Mouse (Mus musculus): Measurements from ENCODE around the gene Cask.

Cask gene

GRCm38 (mm10) chrX:13518019-13518418, 333.1 kb downstream of the Cask start:
- no peak for DNase-seq (ENCODE audit: low spot score in 2 of 2)

- DNase-seq (ENCODE audit: low spot score in 2 of 2), result no peak
Observed at GRCm38 (mm10) chrX:13516451-13516850, 334.7 kb downstream of the Cask start.

- DNase-seq (ENCODE audit: low spot score in 2 of 2), result no peak
Observed at GRCm38 (mm10) chrX:13513864-13514263, 337.3 kb downstream of the Cask start.

GRCm38 (mm10) chrX:13513127-13513526, 338.0 kb downstream of the Cask start:
- no peak for DNase-seq (ENCODE audit: low spot score in 2 of 2)

- no peak for DNase-seq (ENCODE audit: low spot score in 2 of 2)
Observed at GRCm38 (mm10) chrX:13506376-13506775, 344.8 kb downstream of the Cask start.

- no peak for DNase-seq (ENCODE audit: low spot score in 2 of 2)
Observed at GRCm38 (mm10) chrX:13504389-13504788, 346.8 kb downstream of the Cask start.

- peak; percentile 32 to 41 for DNase-seq (ENCODE audit: low spot score in 2 of 2)
Observed at GRCm38 (mm10) chrX:13502862-13503375, 348.2 kb downstream of the Cask start.

GRCm38 (mm10) chrX:13500284-13500683, 350.9 kb downstream of the Cask start:
- no peak for DNase-seq (ENCODE audit: low spot score in 2 of 2)

GRCm38 (mm10) chrX:13494892-13495703, 356.1 kb downstream of the Cask start:
- no peak for DNase-seq (ENCODE audit: low spot score in 2 of 2)

GRCm38 (mm10) chrX:13492922-13493321, 358.2 kb downstream of the Cask start:
- no peak for DNase-seq (ENCODE audit: low spot score in 2 of 2)

- no peak for DNase-seq (ENCODE audit: low spot score in 2 of 2)
Observed at GRCm38 (mm10) chrX:13490941-13491340, 360.2 kb downstream of the Cask start.

- DNase-seq (ENCODE audit: low spot score in 2 of 2), result no peak
Observed at GRCm38 (mm10) chrX:13489761-13490160, 361.4 kb downstream of the Cask start.

- no peak for DNase-seq (ENCODE audit: low spot score in 2 of 2)
Observed at GRCm38 (mm10) chrX:13489001-13489400, 362.2 kb downstream of the Cask start.

- no peak for DNase-seq (ENCODE audit: low spot score in 2 of 2)
Observed at GRCm38 (mm10) chrX:13484447-13484846, 366.7 kb downstream of the Cask start.

- DNase-seq (ENCODE audit: low spot score in 2 of 2), result no peak
Observed at GRCm38 (mm10) chrX:13482576-13482975, 368.6 kb downstream of the Cask start.

- DNase-seq (ENCODE audit: low spot score in 2 of 2), result no peak
Observed at GRCm38 (mm10) chrX:13479570-13479969, 371.6 kb downstream of the Cask start.

- DNase-seq (ENCODE audit: low spot score in 2 of 2), result no peak
Observed at GRCm38 (mm10) chrX:13478298-13478697, 372.9 kb downstream of the Cask start.

- no peak for DNase-seq (ENCODE audit: low spot score in 2 of 2)
Observed at GRCm38 (mm10) chrX:13477596-13477995, 373.6 kb downstream of the Cask start.

GRCm38 (mm10) chrX:13475382-13475781, 375.8 kb downstream of the Cask start:
- no peak for DNase-seq (ENCODE audit: low spot score in 2 of 2)

GRCm38 (mm10) chrX:13472751-13473225, 378.4 kb downstream of the Cask start:
- no peak for DNase-seq (ENCODE audit: low spot score in 2 of 2)

- DNase-seq (ENCODE audit: low spot score in 2 of 2), result no peak
Observed at GRCm38 (mm10) chrX:13471925-13472324, 379.2 kb downstream of the Cask start.

- peak; percentile 48 to 58 for DNase-seq (ENCODE audit: low spot score in 2 of 2)
Observed at GRCm38 (mm10) chrX:13469160-13470116, 381.7 kb downstream of the Cask start.

Measured in right cerebral cortex, adult 2 months (tissue).